Mouse (Mus musculus) 3134 (cell line): ENCODE data around the gene Klhl8.

Source experiments
- DNase-seq: peaks from one replicate; pipeline ENCODE4 v3.0.0-alpha.2; 2011; ENCODE audit warnings: low spot score; ENCODE audit not compliant: insufficient read length; ENCODE audit errors: extremely low read depth

Gene Klhl8

DNA sequence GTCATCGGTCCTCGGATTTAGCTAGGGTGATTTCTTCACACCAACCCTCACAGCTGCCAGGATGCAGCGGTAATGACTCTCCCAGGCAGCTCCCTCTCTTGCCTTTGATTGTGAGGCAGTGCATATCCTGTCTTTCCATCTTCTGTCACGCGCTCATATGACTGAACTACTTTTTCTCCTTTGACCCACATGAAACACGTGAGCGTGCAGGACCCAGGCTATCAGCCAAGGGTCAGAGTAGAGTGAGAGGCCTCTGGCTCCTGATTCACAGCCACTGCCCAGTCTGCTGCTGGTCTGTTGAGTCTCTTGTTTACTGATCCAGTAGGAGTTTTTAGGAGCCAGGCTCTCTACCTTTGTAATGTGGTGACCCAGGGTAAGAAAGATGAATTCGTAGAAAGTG is 62.5 kb downstream of the Klhl8 start:
- no peak for DNase-seq

DNA sequence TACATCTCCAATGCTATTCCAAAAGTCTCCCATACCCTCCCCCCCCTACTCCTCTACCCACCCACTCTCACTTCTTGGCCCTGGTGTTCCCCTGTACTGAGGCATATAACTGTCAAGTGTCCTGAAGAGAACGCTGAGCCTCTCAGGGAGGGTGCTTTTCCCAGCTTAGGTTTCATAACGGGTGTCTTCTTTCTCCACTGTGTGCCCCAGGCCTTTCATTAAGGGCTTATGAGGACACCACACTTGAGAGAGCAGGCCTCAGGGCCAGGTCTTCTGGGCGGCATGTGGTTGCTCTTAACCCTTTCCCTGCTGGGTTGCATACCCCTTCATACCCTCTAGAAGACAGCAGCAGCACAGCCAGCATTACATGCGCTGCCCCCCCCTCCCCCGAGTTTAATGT is 64.5 kb downstream of the Klhl8 start:
- DNase-seq, result no peak

DNA sequence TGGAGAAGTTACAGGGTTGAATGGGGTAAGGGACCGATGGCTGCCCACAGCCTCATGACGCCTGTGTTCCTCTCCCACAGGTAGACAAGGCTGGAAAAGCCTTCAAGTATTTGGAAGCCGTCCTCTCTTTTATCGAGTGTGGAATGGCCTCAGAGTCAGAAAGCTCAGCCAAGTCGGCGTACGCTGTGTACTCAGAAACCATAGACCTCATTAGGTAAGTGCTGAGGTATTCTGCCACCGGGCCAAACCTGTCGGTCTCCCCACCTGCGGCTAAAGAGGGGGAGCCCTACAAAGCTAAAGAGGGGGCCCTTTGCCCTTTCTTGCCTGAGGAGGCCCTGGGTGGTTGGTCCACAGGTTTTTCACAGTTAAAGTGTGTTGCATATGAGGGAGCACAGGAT is 64.9 kb downstream of the Klhl8 start:
- no peak for DNase-seq

DNA sequence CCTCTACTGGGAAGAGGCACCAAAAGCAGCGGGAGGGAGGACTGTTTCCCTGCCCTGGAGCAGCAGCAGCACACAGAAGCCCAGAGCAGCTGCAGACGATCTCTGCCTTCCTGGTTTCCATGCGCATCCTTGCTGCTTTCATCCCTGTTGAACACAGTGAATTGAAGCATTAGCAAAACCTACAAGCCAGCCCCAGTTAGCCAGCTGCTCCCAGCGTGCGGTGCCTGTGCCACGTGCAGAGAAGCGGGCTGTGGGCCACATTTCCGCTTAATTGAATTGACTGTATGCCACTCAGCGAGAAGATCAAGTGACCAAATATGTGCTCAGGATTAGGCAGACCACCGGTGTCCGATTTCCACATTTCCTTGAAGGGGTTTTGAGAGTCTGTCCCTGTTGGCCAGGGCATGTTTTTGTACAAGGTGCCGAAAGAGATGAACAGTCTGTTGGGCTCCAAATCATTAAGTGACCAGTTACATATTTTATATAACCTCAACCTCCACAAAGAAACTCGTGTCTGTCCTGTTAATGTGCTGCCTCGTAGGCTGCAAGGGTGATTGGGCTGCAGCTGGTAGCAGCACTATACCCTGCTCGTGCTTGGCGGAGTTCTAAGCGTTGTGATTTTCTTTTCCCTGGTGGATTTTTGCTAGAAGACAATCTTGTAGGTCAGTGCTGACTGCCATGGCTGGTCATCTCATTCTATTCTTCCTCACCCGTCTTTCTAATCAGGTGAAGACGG is 65.5 kb downstream of the Klhl8 start:
- DNase-seq, result no peak

DNA sequence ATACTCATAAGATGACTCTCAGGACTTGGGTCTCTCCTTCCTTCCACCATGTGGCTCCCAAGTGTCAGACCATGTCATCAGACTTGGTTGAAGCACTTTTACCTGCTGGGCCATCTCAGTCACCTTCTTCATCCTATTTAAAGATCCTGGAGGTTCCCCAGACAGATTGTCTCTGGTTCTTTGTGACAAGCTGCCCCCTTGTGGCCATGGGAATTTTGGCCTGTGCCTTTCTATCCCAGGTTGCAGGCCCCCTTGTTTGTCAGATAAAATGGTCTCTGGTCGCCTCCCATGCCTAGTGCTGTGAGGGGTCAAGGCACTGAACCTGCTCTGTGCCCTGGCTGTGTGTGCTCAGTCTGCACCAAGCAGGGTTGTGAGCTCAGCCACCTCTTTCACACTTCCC is 67.1 kb downstream of the Klhl8 start:
- no peak for DNase-seq

DNA sequence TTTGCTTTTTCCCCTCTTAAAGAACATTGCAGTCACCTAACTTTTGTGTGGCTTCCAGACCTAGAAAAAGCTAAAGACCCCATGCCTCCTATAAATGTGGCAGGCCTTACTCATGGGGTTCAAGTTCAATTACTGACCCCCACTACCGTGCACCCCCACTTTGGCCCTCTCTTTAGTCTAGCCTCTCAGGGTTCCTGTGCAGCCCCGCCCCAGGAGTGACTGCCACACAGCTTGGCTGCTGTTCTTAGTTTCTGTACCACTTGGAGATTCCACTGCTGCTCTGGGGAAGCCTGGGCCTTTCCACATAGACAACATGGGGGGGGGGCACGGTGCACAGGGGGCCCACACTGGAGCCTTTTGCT is 71.8 kb downstream of the Klhl8 start:
- DNase-seq, result no peak

DNA sequence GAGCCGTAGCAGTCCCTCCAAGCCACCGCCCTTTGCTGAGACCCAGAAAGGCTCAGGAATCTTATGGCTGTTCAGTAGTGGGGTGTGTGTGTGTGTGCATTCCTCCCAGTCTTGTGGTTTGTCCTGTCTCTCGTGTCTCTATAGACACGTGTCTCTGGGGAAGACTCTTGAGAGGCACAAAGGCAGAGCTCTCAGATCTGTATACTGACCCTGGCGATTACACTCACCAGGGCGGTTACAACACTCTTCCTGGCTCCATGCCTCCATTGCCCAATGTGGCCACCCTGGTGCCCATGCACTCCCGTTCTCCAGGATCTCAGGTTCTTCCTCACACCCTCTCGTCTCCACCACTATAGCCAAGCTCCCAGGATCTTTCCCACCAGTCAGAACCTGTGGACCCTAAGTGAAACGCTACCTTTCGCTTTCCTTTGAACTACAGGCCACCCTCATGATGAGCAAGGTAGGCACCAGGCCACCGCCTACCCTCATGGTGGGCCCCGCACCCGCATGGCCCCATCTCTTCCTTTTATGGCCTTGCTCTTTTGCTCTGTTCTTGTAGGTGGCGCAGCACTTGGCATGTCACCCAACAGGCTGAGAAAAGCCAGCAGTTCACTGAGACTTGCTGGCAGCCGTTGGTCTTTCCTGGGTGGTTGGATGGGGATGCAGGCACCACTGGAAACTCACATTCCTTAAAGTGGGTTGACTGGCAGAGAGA is 72.4 kb downstream of the Klhl8 start:
- peak; percentile 75 for DNase-seq

DNA sequence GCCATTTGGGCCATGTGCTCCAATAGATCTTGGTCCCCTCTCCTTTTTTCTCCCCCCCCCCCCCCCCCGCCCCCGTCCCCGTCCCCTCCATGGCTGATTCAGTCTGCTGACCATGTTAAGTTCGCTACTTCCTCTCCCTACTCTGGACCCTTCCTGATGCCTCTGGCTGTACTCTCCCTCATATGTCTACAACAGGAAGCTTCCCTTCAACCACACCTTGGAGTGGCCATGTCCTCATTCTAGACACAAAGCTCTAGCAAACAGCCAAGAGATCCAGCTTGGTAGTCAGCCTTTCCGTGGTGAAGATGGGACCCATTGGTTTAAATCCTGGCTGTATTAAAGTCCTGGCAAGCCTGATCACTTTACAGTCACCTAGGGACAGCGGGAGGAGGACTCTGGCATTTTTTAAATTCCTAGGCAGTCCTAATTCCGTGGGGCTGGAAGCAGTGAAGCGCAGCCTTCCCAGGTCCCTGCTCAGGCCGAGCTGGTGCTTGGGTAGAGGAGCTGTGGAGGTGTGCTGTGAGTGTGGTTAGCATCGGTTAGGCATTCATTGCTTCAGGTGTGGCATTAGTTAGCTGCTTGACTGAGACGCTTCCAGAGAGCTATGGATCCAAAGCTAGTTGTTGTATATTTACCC is 74.8 kb downstream of the Klhl8 start:
- DNase-seq, result no peak

DNA sequence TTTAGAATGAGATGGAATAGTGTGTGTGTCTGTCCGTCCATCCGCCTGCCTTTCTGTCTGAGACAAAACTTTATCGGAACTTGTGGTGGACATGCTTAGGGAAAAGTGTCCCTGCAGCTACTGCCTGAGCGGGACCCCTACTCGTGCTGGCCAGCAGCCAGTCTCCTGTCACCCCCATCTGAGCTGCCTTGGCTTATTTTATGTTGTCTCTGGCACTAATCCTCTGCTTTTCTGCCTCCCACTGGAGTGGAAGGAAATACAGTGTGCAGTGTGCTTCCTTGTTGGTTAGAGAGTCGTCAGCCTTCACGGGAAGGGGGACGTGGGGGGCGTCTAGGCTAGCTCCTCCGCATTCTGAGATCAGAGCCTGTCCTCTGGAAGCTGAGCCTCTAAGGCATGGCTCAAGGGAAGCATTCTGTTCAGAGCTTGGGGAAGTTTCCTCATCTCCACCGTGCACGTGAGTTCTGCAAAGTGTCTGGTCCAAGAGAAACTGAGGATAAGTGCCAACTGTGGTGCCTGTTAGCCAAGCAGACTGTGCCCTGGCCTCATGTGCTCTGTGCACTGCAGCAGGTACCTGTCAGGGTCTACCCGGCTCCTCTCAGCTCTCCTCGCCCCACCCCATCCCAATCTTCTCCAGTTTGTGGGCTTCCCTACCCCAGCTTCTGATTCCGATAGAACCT is 75.5 kb downstream of the Klhl8 start:
- DNase-seq, result no peak

DNA sequence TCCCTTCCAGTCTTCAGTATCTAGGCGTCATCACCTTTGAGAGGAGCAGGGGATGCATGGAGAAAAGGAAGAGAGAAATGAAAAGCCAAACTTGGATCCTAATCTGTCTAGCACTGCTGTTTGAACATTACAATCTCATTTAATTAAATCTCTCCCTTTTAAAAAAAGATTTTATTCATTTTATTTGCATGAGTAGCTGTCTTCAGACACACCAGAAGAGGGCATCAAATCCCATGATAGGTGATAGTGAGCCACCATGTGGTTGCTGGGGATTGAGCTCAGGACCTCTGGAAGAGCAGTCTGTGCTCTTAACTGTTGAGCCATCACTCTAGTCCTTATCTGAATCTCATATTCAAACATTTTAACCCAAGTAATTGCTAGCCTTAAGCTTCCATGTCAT is 80.2 kb downstream of the Klhl8 start:
- DNase-seq, result no peak

DNA sequence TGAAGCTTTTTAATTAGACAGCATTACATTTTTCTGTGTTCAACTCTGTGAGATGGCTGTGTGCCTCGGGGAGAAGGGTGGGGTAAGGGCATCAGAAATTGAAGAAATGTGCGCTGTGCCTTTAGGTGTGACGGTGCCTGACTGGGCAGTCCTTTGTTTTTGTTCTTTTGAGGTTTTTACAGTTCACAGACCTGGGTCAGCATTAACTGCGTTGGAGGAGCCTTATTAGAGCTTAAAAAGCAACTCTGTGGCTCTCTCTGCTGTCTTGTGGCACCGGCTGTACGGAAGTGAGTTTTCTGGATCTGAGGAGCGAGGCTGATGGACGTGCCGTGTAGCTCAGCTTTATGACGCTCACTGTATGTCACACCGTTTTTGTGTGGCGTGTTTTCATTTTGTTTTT is 81.9 kb downstream of the Klhl8 start:
- no peak for DNase-seq

DNA sequence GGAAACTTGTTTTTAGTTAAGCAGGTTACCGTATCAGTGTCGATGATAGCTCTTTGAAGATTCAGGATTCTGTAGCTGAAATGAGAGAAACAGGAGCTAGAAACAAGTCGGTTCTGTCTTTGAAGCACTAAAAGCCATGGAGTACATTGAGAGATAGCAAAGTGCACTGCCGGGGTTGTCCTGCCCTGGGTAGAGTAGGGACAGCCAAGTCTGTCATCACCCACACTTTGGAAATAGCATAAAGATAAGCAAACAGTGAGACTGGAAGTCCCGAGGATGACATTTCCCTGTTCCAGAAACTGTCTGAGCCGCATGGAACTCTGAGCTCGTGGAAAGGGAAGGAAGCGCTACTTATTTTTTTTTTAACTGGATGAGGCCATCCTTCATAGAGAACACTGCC is 82.3 kb downstream of the Klhl8 start:
- DNase-seq, result no peak

DNA sequence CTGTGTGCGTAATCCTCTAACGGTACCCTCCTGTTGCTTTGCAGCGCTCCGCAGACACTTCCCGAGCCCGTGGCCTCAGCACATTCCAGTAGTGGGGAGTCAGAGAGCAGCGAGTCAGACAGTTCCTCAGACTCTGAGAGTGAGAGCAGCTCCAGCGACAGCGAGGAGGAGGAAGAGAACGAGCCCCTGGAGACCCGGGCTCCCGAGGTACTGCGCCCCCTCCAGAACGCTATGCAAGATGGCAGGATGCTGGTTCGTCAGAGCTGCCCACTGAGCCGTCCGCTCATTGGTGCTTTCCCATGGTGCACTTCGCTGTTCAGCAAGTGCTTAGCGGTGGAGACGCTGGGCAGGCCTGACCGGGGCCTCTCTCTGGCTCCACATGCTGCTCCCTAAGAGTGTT is 82.8 kb downstream of the Klhl8 start:
- no peak for DNase-seq

DNA sequence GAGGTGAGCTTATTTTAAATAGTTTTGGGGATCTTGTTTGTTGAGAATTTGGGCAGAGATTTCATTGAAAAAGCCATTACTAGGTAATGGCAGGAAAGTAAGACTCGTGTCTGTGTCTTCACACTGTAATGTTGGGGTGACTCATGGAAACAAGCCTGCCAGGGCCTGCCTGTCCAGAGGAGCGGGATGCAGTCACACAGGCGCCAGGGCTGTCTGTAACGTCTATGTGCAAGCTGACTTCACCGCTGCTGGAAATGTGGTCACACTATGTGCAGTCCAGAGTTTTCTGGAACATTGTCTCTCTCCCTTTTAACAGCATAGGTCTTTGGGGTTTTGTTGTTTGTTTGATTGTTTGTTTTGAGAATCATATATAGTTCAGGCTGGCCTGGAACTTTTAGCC is 88.1 kb downstream of the Klhl8 start:
- DNase-seq, result no peak

DNA sequence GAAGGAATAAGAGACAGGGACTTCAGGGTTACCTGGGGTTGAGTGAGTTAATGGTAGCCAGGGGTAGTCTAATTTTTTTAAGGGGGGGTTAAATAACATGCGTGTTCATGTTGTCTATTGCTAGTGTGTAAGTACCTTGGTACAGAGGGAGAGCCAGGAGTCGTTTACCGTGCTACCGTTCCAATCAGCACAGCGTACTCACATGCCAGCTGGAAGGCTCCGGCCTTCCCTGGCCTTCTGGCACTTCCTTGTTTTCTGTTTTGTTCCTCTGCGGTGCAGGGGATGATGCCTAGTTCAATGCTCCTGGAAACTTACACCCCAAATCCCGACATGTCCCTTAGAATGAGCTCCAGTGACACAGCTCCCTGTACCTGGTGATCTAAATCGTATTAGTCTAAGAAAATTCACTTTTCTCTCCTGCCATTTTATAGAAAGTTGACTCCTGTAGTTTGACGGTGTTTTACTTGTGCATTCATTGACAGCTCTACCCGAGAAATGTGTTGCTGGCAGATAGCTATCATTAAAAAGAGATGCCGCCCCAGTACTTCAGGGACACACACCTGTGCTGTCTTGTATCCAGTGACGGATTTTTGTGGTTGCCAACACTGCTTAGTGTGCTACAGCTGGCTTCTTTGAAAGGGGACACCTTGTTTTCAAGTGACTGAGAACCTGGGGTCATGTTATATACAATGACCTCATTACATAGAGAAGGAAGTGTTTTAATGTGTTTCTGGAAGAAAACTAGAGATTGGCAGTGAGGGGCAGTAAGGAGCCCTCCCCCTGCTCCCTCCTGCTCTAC is 89.4 kb downstream of the Klhl8 start:
- DNase-seq, result no peak

DNA sequence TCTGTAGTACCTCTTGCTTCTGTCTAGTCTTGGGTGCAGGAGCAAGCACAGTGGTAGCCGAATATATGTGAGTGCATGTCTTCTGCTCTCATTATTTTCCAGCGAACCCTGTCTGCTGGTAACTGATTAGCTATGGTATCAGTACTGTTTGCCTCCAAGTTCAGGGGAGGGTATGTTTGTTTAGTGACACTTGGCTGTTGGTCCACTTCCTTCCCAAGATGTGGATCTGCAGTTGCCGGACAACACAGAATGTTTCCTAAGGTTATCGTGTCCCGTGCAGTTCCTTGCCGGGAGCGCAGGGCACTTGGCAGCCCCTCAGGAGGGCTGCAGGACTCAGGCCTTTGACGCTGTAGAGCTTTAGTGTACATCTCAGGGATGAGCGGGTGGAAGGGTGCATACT is 90.0 kb downstream of the Klhl8 start:
- DNase-seq, result no peak

DNA sequence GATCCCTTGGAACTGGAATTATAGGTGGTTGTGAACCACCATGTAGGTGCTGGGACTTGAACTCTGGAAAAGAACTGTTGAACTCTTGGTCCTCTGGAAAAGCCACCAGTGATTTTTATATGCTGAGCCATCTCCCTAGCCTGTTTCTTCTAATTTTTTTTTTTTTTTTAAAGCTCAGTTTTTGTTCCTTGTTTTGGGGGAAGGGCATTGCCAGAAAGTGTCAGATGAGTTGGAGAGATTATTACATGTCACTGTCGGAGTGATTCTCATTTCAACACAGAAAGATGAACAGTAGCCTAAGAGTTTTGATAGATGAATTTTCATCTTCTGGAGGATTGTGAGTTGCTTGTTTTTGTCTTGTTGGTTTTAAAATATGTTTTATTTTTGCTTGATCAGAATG is 91.4 kb downstream of the Klhl8 start:
- DNase-seq, result no peak

DNA sequence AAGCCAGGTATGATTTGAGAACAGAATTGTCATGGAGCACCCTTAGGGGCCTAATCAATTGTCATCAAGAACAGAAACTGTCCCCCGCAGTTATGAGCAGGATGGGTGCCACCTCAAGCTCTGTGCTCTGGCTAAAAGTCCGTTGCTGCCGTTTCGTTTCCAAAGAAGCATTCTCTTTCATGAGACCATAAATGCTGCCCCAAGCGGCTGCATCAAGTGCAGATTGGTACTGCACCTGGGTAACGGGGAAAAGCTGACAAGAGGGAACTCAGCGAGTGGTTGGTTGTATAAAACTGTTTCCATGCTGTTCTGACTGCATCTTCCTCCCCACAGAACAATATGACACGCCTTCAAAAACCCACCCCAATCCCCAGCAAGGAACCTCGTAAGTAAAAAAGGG is 92.5 kb downstream of the Klhl8 start:
- DNase-seq, result no peak

DNA sequence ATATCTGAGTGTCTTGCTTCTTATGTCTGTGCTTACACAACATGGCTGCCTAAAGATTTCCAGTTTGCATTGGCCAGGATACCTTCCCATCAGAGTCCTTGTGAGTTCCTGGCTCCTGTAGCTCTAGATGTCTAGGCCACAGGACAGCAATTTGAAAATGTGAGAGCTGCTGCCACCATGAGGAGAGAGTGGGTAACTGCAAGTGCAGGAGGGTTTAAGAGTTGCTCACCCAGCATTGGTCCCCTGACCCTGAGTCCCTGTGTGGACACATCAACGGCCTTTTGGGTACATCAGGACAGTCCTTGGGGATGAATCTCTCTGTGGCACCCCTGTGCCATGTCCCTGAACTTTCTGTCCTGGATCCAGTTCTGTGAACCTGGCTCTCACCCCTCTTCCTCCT is 93.3 kb downstream of the Klhl8 start:
- peak; percentile 36 for DNase-seq

DNA sequence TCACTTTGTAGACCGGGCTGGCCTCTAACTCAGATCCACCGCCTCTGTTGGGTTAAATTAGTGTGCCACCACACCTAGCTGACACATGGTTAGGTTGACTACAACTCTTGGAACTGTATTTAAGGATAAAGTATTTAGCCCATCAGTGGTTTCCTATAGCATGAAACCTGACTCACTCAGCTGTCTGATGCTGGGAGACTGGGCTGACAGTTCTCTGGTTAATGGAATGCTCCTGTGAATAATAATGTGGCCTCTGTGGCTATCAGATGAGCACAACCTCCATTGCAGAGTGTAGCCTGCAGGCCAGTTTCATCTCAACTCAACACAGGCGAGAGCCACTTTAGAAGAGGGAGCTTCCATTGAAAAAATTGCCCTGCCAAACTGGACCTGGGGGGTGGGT is 94.3 kb downstream of the Klhl8 start:
- no peak for DNase-seq

DNA sequence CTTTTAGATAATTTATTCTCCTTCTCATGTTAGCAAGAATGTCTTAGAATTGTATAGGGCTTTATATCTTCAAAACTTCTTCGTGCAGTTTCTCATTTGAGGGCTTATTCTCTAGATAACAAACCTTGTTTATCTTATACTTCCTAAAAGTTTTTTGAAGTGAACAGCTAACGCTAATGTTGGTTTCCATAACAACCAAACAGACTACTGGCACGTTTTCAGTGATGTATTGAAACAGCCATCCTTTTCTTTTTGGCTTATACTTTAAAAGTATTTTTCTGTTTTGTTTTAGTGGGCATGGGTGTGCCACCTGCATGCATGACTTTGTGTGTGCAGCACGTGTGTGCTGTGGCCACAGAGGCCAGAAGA is 95.8 kb downstream of the Klhl8 start:
- no peak for DNase-seq
